Mouse (Mus musculus) layer of hippocampus, adult 9-11 months (tissue): ENCODE measurements around the gene Ubl3.
A peak's percentile ranks its signal among the peaks of the same experiment; 100 is the strongest.

Source experiments
- DNase-seq: peaks from one replicate; pipeline ENCODE4 v3.0.0; 2022

The Ubl3 gene

DNA sequence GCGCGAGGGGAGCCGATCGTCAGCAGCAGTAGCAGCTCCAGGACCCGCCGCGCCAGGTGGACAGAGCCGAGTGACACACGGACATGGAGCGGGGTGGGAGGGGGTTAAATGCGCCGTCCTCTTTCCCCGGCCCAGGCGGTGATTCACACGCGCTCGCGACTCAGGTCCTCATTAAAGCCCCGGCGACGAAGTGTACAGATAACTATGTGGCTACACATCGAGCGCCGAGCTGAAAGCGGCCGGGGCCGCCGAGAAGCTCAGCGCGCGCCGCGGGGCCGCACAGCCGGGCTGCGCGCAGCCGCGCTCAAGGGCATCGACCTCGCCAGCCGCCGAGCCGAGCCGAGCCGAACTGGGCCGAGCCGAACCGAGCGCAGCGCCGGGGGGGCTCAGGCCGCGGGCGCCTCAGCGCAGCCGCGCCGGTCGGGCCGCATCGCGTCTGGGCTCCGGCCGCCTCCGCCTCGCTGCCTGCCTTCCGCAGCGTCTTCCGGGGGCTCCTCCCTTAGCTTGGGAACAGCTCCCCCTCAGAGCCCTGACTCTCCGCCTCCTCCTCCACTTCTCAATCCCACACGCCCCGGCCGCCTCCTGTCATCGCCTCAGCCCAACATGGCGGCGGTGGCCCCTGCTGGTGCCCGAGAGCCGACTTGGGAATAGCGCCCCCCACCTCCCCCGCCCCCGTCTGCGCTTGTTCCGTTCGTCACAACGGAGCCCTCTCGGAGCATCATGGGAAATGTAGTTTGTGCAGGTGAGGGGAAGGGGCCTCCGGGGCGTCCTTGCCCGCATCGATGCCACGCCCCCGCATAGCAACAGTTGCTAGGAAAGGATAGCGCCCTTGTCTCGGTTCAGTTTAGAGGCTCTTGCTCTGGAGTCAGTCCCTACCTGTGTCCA, at the start of gene Ubl3:
TSS of gene Ubl3 (minus strand) at position 603 of the 885 bp plus-strand sequence.
- DNase-seq, result peak; percentile 93

DNA sequence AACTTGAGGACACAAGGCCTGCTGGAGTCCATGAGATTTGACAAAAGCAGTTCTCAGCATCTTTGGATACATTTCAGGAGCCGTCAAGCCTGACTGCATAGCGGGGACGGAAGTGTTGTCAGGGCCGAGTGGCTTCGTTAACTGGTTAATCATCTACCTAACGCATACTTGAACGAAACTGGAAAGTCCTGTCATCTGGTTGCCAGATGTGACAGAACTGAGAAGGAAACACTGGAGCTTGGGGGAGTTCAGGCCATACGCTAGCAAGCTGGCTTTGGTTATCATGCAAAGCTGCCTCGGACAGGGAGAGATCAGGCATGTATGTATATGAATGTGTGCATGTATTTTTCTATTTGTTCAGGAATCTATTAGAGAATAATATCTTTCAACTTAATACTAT, 45.8 kb upstream of the Ubl3 start:
- no peak for DNase-seq

DNA sequence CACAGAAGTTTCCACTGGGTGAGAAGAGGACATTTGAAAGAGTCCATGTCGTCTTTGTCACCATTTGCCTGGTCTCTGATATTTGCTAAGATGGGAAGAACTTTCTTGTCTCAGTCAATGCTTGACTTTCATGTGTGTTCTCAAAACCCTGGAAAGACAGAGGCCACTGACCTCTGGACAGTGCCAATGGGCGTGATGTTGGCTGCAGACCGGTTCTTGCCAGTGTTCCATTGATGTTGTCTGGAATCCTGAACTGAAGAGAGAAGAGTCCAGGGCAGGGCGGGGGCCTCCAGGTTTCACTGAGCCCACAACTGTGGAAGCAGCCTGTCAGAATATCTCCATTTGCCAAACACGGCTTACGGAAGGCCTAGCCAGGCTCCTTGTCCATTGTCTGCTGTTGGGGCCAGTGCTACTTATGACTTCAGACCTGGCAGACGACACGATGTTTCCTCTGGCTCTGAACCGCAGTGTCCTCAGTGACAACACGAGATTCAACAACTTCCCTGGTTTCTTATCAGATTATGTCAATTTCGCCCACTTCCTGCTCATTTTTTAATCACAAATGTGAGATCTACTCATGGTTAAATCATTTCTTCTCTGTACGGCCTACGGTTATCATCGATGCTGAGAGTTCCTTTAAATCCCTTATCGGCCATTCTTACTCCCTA, 43.6 kb upstream of the Ubl3 start:
- DNase-seq, result no peak

DNA sequence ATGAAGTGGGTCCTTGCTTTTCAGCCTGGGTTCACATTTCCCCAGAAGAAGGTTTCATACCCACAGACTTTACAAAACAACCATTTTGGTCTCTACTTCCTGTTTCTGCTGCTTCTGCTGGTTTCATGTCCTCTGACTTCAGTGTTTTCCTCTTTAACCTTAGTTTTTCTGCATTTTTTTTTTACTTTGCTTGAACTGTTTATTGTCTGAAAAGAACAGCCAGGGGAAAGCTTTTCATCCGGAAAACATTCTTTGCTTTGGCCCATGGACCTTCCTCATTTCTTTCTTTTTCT, 42.8 kb upstream of the Ubl3 start:
- DNase-seq, result no peak

DNA sequence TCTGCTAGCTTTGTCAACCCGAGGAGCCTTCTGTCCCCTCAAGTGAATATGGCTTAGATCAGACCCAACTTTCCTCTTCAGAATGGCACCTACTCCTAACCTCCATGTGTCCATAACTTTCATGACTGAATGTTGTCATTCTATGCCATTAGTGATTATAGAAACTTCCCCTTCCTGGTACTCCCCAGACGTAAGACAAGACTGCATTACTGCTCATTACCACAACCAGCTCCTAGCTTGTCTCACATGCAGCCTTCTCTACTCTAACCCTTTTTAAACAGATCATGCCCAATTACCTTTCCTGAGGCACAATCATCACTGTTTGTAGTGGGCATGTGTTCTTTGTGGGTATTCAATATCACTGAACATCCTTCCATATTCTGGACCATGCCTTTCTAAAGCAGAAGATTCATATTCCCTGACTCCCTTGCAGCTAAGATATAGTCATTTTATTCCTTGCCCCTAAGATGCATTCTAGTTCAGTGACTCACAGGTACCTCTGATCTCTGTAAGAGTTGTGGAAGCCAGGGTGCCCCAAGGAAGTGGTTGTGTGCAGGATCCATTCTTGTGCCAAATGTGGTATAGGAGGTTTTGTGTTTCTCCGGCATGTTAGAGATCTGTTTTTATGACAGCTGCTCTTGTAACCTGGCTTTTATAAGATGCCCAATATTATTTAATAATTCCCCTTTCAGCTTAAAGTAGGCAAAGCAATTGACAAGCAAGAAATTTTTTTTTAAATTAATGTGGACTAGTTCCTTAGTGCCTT, 42.3 kb upstream of the Ubl3 start:
- no peak for DNase-seq

DNA sequence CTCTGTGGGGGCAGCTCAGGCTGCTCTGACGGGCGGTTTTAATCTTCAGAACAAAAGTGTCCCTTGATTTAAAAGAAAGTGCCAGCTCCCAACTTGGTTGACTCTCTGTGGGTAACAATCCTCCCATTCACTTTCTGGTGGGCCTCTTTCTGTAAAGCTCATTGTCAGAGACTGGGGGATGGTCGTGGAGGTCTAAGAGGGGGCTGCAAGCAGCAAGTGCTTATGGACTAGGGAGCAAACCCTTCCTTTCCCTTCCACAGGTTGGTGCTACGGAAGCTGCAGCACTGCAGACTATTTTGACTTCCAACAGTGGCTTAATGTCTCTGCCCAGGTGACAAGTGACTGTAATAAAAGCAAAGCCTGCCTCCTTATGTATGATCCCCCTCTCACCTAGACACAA, 41.0 kb upstream of the Ubl3 start:
- no peak for DNase-seq

DNA sequence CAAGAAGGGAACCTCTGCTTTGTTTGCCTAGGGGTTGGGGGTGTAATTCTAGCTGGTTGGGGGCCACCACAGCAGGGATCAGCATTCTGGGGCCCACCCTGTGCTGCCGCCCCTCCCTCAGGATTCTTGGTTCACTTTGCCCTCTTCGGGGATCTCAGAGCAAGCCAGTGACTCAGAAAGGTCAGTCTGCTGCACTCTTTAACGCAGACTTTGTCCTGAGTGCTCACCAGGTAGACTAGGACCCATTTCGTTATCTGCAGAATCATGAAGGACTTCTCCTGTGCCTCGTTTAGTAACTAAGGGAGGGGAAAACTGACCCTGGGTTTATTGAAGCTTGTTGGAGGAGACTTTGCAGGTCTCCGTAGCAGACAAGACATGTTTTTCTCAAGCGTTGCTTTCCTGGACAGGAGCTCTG, 38.9 kb upstream of the Ubl3 start:
- no peak for DNase-seq

DNA sequence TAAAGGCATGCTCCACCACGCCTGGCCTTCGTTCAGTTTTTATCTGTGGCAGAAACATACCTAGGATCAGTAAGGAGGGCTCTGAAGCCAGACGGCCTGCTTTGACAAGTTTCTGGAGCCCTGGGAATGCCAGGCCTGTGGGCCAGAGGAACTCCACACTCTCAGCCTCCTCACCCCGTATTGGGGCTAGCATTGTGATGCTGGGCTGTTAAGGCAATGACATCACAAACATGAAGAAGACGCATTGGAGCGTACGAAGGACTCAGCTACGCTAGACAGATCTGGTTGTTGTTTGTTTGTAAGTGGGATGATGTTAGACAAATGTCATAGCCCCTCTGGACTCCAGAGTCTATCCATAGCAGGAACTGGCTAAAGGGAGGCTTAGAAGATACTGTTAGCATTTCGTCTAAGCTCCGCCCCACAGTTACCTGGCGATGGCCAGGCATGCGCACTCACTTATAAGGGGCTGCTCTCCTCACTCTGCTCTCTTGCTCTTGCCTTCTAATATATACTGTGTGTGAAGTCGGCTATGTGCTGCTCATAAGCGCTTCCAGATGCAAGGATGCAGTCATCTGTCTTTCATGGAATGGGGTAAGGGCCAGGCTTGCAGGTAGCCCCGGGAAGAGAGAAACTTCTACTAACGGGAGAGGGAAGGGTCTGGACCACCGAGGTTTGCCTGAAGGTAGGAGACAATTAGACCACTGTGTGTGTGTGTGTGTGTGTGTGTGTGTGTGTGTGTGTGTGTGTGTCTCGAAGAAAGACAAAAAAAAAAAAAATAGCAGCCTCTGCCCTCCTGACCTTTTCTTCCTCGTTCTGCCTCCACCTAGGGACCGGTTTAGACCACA, 38.2 kb upstream of the Ubl3 start:
- no peak for DNase-seq

DNA sequence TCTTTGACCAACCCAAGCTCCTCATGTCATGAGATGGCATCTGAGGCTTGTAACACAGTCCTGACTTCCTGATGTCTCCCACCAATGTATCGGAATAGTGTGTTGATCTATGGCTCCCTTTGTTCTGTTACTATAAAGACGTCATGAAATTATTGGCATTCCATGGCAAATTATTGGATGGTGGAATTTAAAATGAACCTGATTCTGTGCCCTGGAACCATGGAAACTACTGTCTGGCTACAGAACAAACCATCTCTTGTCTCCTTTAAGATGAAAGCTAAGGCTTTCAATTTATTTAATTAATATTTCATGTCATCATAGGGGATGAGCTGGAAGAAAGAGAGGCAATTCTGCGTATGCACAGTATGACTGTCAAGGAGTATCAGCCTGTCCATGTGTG, 36.4 kb upstream of the Ubl3 start:
- no peak for DNase-seq

DNA sequence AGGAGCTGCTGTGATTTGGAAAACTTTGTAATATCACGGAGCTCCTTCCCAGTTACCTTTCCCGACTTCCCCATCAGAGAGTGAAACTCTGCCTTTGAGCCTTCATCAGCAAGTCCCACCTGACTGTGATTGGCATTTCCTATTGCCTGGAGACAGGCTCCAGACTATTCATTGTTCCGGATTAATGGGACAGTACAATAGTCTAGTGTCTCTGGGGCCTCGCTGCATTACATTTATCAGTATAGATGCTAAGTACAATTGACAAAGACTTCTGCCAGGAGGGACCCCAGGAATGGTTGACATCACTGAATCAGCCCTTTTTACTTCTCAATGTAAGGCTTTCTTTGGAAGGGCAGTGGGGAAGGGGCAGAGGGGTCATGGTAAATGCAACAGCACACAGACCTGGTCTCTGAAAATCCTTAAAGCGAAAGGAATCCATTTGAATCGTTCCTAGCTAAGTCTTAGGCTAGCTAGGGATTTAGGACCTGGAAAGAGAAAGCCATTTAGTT, 35.6 kb upstream of the Ubl3 start:
- no peak for DNase-seq

DNA sequence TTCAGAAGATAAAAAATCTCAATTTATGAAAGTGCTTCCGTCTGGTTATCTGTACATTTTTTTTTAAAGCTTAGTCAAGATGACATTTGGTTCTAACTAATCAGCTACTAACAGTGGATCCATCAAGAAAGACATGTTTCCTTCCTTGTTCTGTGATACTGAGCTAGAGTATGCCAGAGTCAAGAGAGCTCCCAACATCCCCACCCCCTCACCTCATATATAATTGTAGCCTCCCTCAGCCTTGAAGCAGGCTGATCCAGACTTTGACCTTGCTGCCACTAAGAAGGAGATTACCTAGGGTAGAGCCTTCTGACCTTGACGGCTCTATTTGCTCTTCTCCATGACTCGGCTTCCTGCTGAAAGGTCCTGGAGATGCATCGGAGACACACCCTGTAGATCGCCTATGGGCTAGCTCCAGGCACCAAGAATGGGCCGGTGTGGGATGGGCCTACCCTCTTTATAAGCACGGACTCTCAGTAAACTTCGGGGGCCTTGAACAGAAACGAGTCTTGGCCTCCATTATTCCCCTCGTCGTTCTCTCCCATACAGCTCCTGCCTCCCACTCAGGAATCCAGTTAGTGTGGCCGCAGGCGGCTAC, 27.9 kb upstream of the Ubl3 start:
- DNase-seq, result no peak

DNA sequence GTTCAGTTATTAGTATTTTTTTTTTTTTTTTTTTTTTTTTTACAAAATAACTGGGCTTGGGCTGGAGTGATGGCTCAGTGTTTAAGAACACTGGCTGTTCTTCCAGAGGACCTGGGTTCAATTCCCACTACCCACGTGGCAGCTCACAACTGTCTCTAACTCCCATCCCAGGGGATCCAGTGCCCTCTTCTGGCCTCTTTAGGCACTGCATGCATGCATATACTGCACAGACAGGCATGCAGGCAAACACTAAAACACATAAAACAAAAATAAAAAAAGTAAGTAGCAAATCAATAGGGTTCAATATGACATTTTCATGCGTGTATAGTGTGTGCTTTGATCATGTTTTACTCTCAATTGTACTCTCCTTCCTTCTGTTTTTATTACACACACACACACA, 26.6 kb upstream of the Ubl3 start:
- no peak for DNase-seq

DNA sequence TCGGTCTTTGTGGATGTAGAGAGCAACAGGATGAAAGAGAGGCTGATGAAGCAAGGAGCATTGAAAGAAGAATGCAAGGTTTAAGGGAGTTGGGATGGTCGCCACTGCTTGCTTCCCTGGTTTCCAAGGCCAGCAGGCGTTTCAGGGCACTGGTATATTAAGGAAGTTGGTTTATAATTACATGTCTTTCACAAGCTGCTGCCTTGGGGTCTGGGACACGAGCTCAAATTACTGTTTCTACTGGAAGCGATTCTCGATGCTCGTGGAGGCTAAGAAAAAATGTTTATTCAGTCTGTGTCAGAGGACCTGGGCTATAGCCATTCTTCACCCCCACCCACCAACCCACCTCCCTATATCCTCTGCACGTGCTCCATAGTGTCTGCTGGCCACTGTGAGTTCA, 25.8 kb upstream of the Ubl3 start:
- DNase-seq, result no peak

DNA sequence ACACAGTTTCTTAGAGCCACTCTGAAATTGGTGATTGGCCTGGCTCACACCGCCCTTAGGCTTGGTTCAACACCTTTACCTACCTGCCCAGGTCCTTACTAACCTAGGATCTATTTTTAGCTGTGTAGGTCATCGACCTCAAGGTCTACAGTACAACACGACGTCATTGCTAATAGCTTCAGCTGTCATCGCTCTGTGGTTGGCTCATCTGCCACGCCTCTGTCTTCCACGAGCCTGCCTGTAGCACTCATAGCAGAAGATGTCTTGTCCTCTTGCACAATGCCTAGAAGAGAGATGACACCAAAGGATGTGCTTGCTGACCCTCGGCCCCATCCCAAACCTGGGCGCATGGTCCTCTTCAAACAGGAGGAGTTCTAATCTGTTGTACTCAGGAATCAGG, 24.7 kb upstream of the Ubl3 start:
- DNase-seq, result no peak

DNA sequence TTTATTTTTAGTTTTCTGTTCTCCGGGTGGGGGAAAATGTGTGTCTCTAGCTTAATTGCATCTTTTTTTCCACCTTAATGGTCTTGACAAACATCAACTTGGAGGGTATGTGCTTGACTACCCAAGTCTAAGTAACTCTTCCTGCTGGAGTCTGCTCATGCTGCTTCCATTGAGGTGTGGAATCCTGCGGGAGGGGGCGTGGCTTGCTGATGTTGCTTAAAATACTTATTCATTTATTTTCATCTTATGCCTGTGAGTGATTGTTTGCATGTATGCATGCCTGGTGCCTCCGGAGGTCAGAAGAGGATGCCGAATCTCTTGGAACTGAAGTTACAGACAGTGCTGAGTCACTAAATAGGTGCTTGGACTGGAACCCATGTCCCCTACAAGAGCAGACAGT, 22.6 kb upstream of the Ubl3 start:
- DNase-seq, result no peak

DNA sequence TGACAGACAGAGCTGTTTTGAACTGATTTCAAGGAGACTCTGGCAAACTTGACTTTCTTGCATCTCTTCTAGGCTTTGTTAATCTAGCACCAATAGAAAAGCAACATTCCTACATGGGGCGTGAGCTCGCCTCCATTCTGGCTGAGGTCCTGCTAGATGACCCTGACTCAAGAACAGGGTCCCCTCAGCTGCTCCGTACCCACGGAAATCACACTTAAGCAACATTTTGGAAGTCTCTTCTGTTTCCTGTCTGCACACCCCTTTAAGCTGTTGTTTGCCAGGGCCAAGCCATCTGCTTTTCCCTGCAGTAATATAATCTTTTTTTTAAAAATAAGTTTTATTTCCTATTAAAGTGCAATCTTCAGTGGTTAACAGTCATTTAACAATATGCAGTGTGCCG, 20.1 kb upstream of the Ubl3 start:
- no peak for DNase-seq

DNA sequence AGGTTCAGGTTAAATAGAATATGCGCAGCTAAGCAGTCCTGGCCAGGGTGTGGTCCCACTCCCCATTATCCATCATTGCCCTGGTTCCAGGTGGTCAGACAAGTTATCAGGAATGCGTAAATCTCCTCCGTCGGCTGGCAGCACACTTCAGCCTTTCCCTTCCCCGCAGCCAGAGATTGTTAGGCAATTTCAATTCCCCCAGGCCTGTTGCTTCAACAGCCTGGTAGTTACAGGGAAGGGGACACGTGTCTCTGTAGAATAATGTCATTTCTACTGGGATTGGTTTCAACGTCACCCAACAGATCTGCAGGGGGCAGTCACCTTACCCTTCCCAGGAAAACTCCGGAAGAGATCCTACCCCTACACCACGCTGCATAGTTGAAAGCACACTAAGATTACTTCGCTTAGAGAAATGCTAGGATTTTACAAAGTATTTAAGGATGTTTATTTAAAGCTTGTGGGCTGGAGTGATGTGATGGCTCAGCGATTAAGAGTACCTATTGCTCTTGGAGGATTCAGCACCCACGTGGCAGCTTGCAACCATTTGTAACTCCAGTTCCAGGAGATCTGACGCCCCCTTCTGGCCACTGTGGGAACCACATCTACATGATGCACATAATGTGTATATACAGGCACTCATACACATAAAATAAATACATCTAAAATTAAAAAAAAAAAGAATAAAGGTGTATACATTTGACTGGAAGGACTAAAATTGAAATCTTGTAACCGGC, 18.1 kb upstream of the Ubl3 start:
- no peak for DNase-seq

DNA sequence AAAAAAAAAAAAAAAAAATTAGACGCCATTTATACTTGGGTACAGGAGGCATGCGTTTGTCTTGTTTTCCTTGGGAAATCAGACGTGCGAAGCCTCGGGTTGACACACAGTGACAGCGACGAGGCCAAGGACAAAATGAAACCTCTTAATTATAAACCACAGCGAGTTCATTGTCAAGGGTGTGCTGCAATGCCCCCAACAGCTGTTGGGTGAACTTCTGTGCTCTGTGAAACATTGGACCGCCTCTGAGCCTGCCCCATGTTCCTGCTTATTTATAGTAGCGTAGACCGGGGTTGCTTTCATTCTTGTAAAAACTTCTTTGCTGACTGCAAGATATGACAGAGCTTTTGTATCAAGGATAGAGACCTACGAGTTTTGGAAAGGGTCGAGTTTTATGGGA, 16.9 kb upstream of the Ubl3 start:
- no peak for DNase-seq

DNA sequence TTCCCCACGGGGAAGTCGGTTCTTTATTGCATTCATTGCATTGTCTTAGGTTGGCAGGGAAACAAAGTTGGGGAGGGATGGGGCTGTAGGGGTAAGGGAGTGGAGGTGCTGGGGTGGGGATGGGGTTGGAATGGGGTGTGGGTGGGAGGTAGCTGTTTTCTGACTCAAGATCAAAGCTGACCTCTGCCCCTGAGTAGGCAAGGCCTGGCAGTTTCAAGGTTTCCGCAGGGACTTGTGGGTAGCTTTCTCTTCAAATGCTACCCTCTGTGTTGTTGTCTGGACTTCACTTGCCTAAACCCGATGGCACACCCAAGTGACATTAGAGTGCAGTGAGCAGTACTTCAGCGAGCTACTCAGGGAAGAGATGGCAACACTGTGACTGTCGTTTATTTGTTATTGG, 13.0 kb upstream of the Ubl3 start:
- DNase-seq, result no peak

DNA sequence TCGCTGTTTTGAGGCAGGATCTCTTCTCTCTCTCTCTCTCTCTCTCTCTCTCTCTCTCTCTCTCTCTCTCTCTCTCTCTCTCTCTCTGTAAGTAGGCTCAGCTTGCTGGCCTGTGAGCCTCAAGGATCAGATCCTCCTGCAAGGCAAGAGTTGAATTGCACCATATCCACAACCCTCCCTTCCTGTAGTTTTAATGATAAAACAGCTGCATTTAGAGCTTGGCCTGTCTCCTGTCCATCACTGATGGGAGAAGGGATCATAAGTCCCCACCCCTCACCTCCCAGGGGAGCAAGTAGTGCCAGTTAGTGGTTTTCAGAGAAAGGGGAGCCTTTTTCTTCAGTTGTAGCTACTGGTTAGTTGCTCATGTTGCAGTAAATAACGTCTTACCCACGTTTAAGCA, 11.5 kb upstream of the Ubl3 start:
- no peak for DNase-seq

DNA sequence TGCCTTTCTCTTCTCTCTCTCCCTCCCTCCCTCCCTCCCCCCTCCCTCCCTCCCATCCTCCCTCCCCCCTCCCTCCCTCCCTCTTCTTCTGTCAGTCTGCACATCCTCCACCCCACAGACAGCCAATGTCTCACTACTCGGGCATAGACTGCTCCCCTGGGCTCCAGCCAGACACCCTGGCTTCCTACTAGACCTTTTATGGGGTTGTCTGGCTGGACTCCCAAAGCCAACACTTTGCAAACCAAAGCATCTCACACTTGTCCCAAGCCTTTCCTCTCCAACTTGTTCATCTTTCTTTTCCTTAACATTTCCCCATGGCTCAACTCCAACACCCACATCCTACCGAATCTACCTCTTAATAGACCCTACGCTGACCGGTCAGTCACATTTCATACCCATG, 10.7 kb upstream of the Ubl3 start:
- DNase-seq, result no peak

DNA sequence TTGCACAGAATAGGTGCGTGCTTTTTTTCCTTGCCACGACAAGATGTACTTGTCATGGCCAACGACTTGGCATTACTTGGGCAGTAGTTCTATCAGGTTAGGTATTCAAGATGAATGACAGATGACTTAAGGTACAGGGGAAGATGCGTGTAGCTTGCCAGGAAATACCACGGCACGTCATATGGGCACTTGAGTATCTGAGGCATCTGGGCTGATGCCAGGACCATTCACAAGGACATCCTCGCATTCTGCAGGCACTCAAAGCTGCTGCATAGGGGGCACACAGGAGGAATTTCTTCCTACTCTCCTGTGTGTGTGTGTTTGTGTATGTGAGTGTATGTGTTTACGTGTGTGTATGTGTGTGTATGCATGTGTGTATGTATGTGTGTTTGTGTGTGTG, 9.6 kb upstream of the Ubl3 start:
- DNase-seq, result no peak
